Mouse (Mus musculus) MEL-GATA-1-ER (cell line): ENCODE results near the gene Gm20605.

Experiments
- DNase-seq: peaks from one replicate; pipeline ENCODE4 v3.0.0-alpha.2; 2012; ENCODE audit warnings: low read depth; ENCODE audit errors: extremely low read depth

Gene Gm20605

GRCm38 (mm10) chr5:137628498-137629305 lies at the start of gene Gm20605, which contains the start of the genes Fbxo24 and Lrch4:
Gene Gm20605 (plus strand): TSS chr5:137629175.
Gene Fbxo24 (minus strand): TSS chr5:137629002.
Gene Lrch4 (plus strand): TSS chr5:137629121.
- peak; percentile 100 for DNase-seq

- no peak for DNase-seq
These were observed 48.7 kb upstream of the Gm20605 start for GRCm38 (mm10) chr5:137580246-137580645.

- no peak for DNase-seq
These were observed 46.3 kb upstream of the Gm20605 start for GRCm38 (mm10) chr5:137582702-137583101.

- no peak for DNase-seq
These were observed 45.3 kb upstream of the Gm20605 start for GRCm38 (mm10) chr5:137583670-137584169.

GRCm38 (mm10) chr5:137584976-137585375 lies 44.0 kb upstream of the Gm20605 start:
- DNase-seq, result no peak

- no peak for DNase-seq
These were observed 38.5 kb upstream of the Gm20605 start for GRCm38 (mm10) chr5:137590507-137590906.

GRCm38 (mm10) chr5:137595921-137596320 lies 33.1 kb upstream of the Gm20605 start:
- no peak for DNase-seq

GRCm38 (mm10) chr5:137596601-137597261 lies 32.2 kb upstream of the Gm20605 start:
- no peak for DNase-seq

GRCm38 (mm10) chr5:137597625-137598024 lies 31.4 kb upstream of the Gm20605 start:
- DNase-seq, result no peak

GRCm38 (mm10) chr5:137598100-137598826 lies 30.7 kb upstream of the Gm20605 start:
- DNase-seq, result peak; percentile 67

- no peak for DNase-seq
These were observed 29.4 kb upstream of the Gm20605 start for GRCm38 (mm10) chr5:137599600-137599999.

- no peak for DNase-seq
These were observed 28.7 kb upstream of the Gm20605 start for GRCm38 (mm10) chr5:137600281-137600618.

GRCm38 (mm10) chr5:137600619-137601364 lies 28.2 kb upstream of the Gm20605 start, which contains the start of gene Mospd3:
Gene Mospd3 (minus strand): TSS chr5:137601058.
- DNase-seq, result peak; percentile 100

GRCm38 (mm10) chr5:137601365-137601729 lies 27.6 kb upstream of the Gm20605 start:
- no peak for DNase-seq

GRCm38 (mm10) chr5:137607860-137608653 lies 20.9 kb upstream of the Gm20605 start:
- no peak for DNase-seq

GRCm38 (mm10) chr5:137608654-137609190 lies 20.3 kb upstream of the Gm20605 start:
- no peak for DNase-seq

GRCm38 (mm10) chr5:137609292-137609691 lies 19.7 kb upstream of the Gm20605 start:
- DNase-seq, result no peak

GRCm38 (mm10) chr5:137610056-137610455 lies 18.9 kb upstream of the Gm20605 start:
- DNase-seq, result no peak

GRCm38 (mm10) chr5:137610548-137611244 lies 18.3 kb upstream of the Gm20605 start:
- no peak for DNase-seq
